Mouse (Mus musculus) T-helper 2 cell (primary cell): ENCODE measurements at regions not wholly inside any gene's neighbourhood (a gene's known extent, or its start where the extent isn't known, plus 50 kb on each side); places are given as distances from the start of the nearest gene placed in this dataset.

Experiments
- in situ Hi-C: fragments of 300-600 bp; cut with MboI, MseI; formaldehyde crosslinking; loops from one replicate; pipeline ENCODE4 v1.15.1; 2025; ENCODE audit warnings: high pct_unique_total_duplicates

GRCm38 (mm10) chr14:9191664-9192063 is 525.6 kb upstream of the 4930452B06Rik start:
- in situ Hi-C loops: no loop called here

- in situ Hi-C loops: no loop called here
Observed at GRCm38 (mm10) chr14:9161336-9161735, 495.3 kb upstream of the 4930452B06Rik start.

GRCm38 (mm10) chr14:9157941-9158340 is 491.9 kb upstream of the 4930452B06Rik start:
- in situ Hi-C loops: no loop called here

GRCm38 (mm10) chr14:9150841-9151240 is 484.8 kb upstream of the 4930452B06Rik start:
- in situ Hi-C loops: no loop called here

GRCm38 (mm10) chr14:9146595-9147219 is 480.7 kb upstream of the 4930452B06Rik start:
- in situ Hi-C loops: no loop called here

- in situ Hi-C loops: no loop called here
Observed at GRCm38 (mm10) chr14:9105708-9106107, 439.7 kb upstream of the 4930452B06Rik start.

GRCm38 (mm10) chr14:9089625-9090326 is 423.7 kb upstream of the 4930452B06Rik start:
- in situ Hi-C loops: no loop called here

GRCm38 (mm10) chr14:9087103-9087502 is 421.1 kb upstream of the 4930452B06Rik start:
- in situ Hi-C loops: no loop called here

- in situ Hi-C loops: no loop called here
Observed at GRCm38 (mm10) chr14:9079632-9080031, 413.6 kb upstream of the 4930452B06Rik start.

- in situ Hi-C loops: no loop called here
Observed at GRCm38 (mm10) chr14:9079014-9079413, 413.0 kb upstream of the 4930452B06Rik start.

- in situ Hi-C loops: no loop called here
Observed at GRCm38 (mm10) chr14:9071176-9071575, 405.1 kb upstream of the 4930452B06Rik start.

- in situ Hi-C loops: no loop called here
Observed at GRCm38 (mm10) chr14:9060058-9060457, 394.0 kb upstream of the 4930452B06Rik start.

- in situ Hi-C loops: no loop called here
Observed at GRCm38 (mm10) chr14:9028811-9029210, 362.8 kb upstream of the 4930452B06Rik start.

- in situ Hi-C loops: no loop called here
Observed at GRCm38 (mm10) chr14:9015826-9016225, 349.8 kb upstream of the 4930452B06Rik start.

- in situ Hi-C loops: no loop called here
Observed at GRCm38 (mm10) chr14:9003034-9003433, 337.0 kb upstream of the 4930452B06Rik start.

- in situ Hi-C loops: no loop called here
Observed at GRCm38 (mm10) chr14:9000408-9001092, 334.5 kb upstream of the 4930452B06Rik start.

- in situ Hi-C loops: no loop called here
Observed at GRCm38 (mm10) chr14:8999815-9000214, 333.8 kb upstream of the 4930452B06Rik start.

GRCm38 (mm10) chr14:8993421-8993820 is 327.4 kb upstream of the 4930452B06Rik start:
- in situ Hi-C loops: no loop called here

GRCm38 (mm10) chr14:8985086-8985793 is 319.2 kb upstream of the 4930452B06Rik start:
- in situ Hi-C loops: no loop called here

GRCm38 (mm10) chr14:8961554-8961953 is 295.5 kb upstream of the 4930452B06Rik start:
- in situ Hi-C loops: no loop called here

GRCm38 (mm10) chr14:8952853-8953397 is 286.9 kb upstream of the 4930452B06Rik start:
- in situ Hi-C loops: no loop called here

- in situ Hi-C loops: no loop called here
Observed at GRCm38 (mm10) chr14:8948751-8949150, 282.7 kb upstream of the 4930452B06Rik start.
